Mouse (Mus musculus): Measurements from ENCODE around the gene Iqschfp. TPM values are rescaled to one million over a fixed set of nuclear protein-coding genes. Genes with fewer than 3 reads are reported as not detected.

Gene Iqschfp
- polyA plus RNA-seq, 1 experiment from 2014 or later, result not detected

DNA sequence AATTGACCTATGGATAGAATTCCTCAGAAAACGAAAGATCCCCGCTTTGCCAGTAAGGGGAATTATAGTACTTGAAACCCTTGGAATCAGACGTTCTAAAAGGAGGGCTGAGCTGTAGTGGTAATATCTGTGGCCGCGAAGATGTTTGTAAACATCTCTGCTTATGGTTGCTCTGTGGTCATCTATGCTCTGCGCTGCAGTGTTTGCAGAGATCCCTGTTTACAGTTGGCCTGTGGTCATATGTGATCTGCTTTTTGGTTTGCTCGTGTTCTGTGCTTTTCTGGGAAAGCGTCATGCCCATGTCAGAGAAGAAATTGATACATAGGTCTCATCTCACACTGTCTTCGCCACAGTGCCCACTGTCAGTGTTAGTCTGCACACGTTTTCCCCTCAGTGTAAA lies 700.5 kb downstream of the Iqschfp start:
- Histone ChIP-seq H3K4me1 (peaks cover 62% of the 10 kb centered on the region), H3K36me3 (no peaks in the 10 kb centered on the region), H3K9ac (no peak overlapping the region), H3K4me3 (no peak overlapping the region), H3K4me2 (replicated peaks) (no peak overlapping the region), H3K27me3 (peaks cover 27% of the 10 kb centered on the region), H3K27ac (no peak overlapping the region), H3K9me3 (no peaks in the 10 kb centered on the region)
- ATAC-seq (ENCODE audit: low FRiP score, low read depth), result no peak
- WGBS, result 73% methylated on average over 10 of the region's 10 CpGs

DNA sequence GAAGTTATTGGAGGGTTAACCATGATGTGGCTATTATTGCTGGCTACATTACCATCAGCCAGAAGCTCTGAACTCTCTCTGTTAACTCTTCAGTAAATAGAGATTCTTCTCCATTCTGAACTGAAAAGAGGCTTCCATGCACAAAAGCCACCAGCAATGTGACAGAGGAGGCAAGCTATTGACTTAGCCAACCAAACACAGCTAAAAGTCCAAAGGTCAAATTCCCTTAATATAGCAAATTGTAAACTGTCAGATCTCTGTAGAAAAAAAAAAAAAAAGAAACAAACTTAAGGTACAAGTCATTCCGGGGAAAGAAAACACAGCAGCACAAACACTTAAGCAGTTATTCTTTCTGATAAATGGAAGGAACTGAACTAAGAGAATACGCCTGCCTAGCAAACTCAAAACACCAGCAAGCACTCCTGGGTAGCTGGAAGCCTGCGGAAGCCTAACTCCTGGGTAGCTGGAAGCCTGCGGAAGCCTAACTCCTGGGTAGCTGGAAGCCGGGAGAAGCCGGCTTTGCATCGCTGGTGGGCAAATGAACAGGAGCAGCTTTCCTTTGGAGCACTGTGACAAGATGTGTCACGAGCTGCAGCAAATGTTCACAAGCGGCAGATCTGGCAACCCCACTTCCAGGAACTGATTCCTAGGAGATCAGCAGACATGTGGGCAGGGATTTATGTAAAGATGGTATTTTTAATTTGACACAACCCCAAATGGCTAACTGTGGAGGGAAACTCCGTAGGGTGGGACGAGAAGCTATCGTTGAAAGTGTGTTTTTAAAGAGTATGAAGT lies 701.2 kb downstream of the Iqschfp start:
- H3K9ac ChIP-seq, result no peak overlapping the region
- no peak for ATAC-seq (ENCODE audit: low FRiP score, low read depth)
- no peaks in the 10 kb centered on the region for H3K36me3 ChIP-seq
- peaks cover 56% of the 10 kb centered on the region for H3K4me1 ChIP-seq
- no peaks in the 10 kb centered on the region for H3K9me3 ChIP-seq
- WGBS, result 61% methylated on average over 12 of the region's 12 CpGs
- H3K27ac ChIP-seq, result no peak overlapping the region
- H3K4me2 ChIP-seq (replicated peaks), result no peak overlapping the region
- no peak overlapping the region for H3K4me3 ChIP-seq
- peaks cover 27% of the 10 kb centered on the region for H3K27me3 ChIP-seq

- Histone ChIP-seq H3K9ac (no peak overlapping the region), H3K4me1 (peaks cover 40% of the 10 kb centered on the region), H3K4me3 (no peak overlapping the region), H3K27ac (peak overlapping the region; percentile 44), H3K9me3 (no peaks in the 10 kb centered on the region), H3K27me3 (peaks cover 21% of the 10 kb centered on the region), H3K36me3 (no peaks in the 10 kb centered on the region), H3K4me2 (replicated peaks) (peak overlapping the region; percentile 27)
- peak; percentile 66 for ATAC-seq (ENCODE audit: low FRiP score, low read depth)
- WGBS, result 26% methylated on average over 10 of the region's 10 CpGs
These were observed 703.4 kb downstream of the Iqschfp start for GRCm38 (mm10) chr3:68595316-68595925.

DNA sequence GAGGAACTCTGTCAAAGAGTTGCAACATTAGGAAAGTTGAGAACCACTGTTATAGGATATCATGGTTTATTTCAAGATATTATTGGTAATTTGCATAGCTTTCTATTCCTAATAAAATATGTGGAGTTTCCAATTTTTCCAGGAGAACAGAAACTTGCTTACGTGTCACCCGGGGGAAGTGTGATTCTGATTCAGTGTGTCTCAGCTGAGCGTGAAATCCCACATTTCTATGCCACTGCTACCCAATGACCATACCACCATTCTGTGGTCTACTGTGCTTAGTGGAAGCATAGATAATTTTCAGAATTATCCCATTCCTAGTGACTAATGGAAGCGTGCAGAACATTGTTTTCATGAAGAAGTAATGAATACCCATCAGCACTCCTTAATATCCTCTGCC lies 704.9 kb downstream of the Iqschfp start:
- no peaks in the 10 kb centered on the region for H3K36me3 ChIP-seq
- H3K9me3 ChIP-seq, result no peaks in the 10 kb centered on the region
- peaks cover 35% of the 10 kb centered on the region for H3K4me1 ChIP-seq
- WGBS, result 90% methylated on average over 4 of the region's 4 CpGs
- no peak overlapping the region for H3K9ac ChIP-seq
- no peak for ATAC-seq (ENCODE audit: low FRiP score, low read depth)
- H3K4me2 ChIP-seq (replicated peaks), result no peak overlapping the region
- no peak overlapping the region for H3K4me3 ChIP-seq
- H3K27me3 ChIP-seq, result peaks cover 8% of the 10 kb centered on the region
- H3K27ac ChIP-seq, result no peak overlapping the region

- Histone ChIP-seq H3K36me3 (no peaks in the 10 kb centered on the region), H3K9me3 (no peaks in the 10 kb centered on the region), H3K4me1 (0 out of 2 replicates have a peak, but pooled peaks cover 3% of the 10 kb centered on the region), H3K4me2 (replicated peaks) (no peak overlapping the region), H3K27ac (no peak overlapping the region), H3K9ac (no peak overlapping the region), H3K27me3 (no peaks in the 10 kb centered on the region), H3K4me3 (no peak overlapping the region)
- no peak for ATAC-seq (ENCODE audit: low FRiP score, low read depth)
- WGBS, result 93% methylated on average over 9 of the region's 9 CpGs
These were observed 710.9 kb downstream of the Iqschfp start for GRCm38 (mm10) chr3:68602891-68603290.

- Histone ChIP-seq H3K9ac (no peak overlapping the region), H3K4me1 (0 out of 2 replicates have a peak, but pooled peaks cover 3% of the 10 kb centered on the region), H3K36me3 (no peaks in the 10 kb centered on the region), H3K27ac (no peak overlapping the region), H3K9me3 (no peaks in the 10 kb centered on the region), H3K4me3 (no peak overlapping the region), H3K27me3 (no peaks in the 10 kb centered on the region; the same call in 1 of the 2 replicates), H3K4me2 (replicated peaks) (no peak overlapping the region)
- 68% methylated on average over 10 of the region's 10 CpGs for WGBS
- ATAC-seq (ENCODE audit: low FRiP score, low read depth), result no peak
These were observed 712.4 kb downstream of the Iqschfp start for GRCm38 (mm10) chr3:68604467-68604866.

- Histone ChIP-seq H3K9ac (no peak overlapping the region), H3K36me3 (no peaks in the 10 kb centered on the region), H3K27ac (no peak overlapping the region), H3K4me1 (peaks cover 7% of the 10 kb centered on the region; the same call in 1 of the 2 replicates), H3K4me2 (replicated peaks) (no peak overlapping the region), H3K9me3 (no peaks in the 10 kb centered on the region), H3K27me3 (no peaks in the 10 kb centered on the region; the same call in 1 of the 2 replicates), H3K4me3 (no peak overlapping the region)
- no peak for ATAC-seq (ENCODE audit: low FRiP score, low read depth)
- WGBS, result 83% methylated on average over 10 of the region's 10 CpGs
These were observed 712.9 kb downstream of the Iqschfp start for GRCm38 (mm10) chr3:68604962-68605361.

DNA sequence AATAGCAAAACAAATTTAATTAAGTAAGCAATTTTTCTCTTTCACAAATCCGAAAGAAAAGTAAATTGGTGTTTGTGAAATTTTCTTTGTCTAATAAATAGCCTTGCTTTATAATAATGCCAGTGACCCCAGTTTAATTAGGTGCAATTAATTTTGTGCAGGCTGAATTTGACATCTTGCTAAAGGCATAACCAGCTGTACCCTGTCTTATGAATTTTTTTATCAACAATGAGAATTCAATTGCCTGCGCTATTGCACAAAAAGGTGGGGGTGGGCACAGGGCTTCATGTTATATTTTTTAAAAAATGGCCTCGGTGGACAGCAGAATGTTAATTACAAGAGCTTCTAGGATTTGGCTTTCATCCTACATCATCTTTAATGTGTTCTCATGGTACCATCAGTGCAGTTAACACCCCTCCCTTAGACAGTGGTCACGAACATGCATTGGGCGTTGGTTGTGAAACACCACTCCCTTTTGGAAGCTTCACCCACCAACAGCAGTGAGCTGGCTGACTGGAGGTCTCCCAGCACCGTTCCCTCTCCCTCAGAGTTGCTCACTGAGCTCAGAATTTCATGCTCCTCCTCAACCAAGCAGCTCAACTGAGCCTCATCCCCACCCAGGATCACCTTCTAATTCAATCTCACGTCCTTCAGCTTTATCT lies 714.0 kb downstream of the Iqschfp start:
- H3K9ac ChIP-seq, result no peak overlapping the region
- H3K4me2 ChIP-seq (replicated peaks), result no peak overlapping the region
- ATAC-seq (ENCODE audit: low FRiP score, low read depth), result no peak
- H3K27ac ChIP-seq, result no peak overlapping the region
- H3K4me1 ChIP-seq, result peaks cover 9% of the 10 kb centered on the region; the same call in 1 of the 2 replicates
- no peaks in the 10 kb centered on the region for H3K9me3 ChIP-seq
- H3K27me3 ChIP-seq, result no peaks in the 10 kb centered on the region; the same call in 1 of the 2 replicates
- WGBS, result 82% methylated on average over 7 of the region's 7 CpGs
- no peak overlapping the region for H3K4me3 ChIP-seq
- H3K36me3 ChIP-seq, result no peaks in the 10 kb centered on the region

GRCm38 (mm10) chr3:68606730-68607129 lies 714.7 kb downstream of the Iqschfp start:
- no peak overlapping the region for H3K27ac ChIP-seq
- H3K4me3 ChIP-seq, result no peak overlapping the region
- 96% methylated on average over 8 of the region's 8 CpGs for WGBS
- H3K36me3 ChIP-seq, result no peaks in the 10 kb centered on the region
- peaks cover 9% of the 10 kb centered on the region; the same call in 1 of the 2 replicates for H3K4me1 ChIP-seq
- H3K4me2 ChIP-seq (replicated peaks), result no peak overlapping the region
- H3K9me3 ChIP-seq, result no peaks in the 10 kb centered on the region
- no peaks in the 10 kb centered on the region; the same call in 1 of the 2 replicates for H3K27me3 ChIP-seq
- H3K9ac ChIP-seq, result no peak overlapping the region
- no peak for ATAC-seq (ENCODE audit: low FRiP score, low read depth)

DNA sequence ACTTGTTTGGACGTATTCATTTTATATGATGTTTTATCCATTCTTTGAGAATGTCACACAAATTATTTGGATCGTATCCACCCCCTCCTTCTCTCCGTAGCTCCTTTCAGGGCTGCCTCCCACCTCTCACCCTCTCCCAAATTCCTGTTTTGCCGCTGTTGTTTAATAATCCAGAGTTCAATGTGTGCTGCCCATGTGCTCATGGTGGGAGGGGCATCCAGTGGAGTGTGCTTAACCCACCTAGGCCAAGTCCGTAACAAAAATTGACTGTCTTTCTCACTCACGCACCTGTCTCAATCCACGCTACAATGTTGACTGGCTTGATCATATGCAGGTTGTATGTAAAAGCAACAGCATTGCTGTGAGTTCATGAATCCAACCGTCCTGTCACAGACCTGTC lies 715.3 kb downstream of the Iqschfp start:
- Histone ChIP-seq H3K27me3 (no peaks in the 10 kb centered on the region; the same call in 1 of the 2 replicates), H3K9ac (no peak overlapping the region), H3K9me3 (no peaks in the 10 kb centered on the region), H3K4me2 (replicated peaks) (no peak overlapping the region), H3K27ac (no peak overlapping the region), H3K36me3 (no peaks in the 10 kb centered on the region), H3K4me1 (peaks cover 9% of the 10 kb centered on the region; the same call in 1 of the 2 replicates), H3K4me3 (no peak overlapping the region)
- ATAC-seq (ENCODE audit: low FRiP score, low read depth), result no peak
- 89% methylated on average over 8 of the region's 8 CpGs for WGBS

GRCm38 (mm10) chr3:68608848-68609497 lies 716.9 kb downstream of the Iqschfp start:
- WGBS, result 84% methylated on average over 19 of the region's 19 CpGs
- no peak overlapping the region for H3K4me2 ChIP-seq (replicated peaks)
- no peak overlapping the region for H3K27ac ChIP-seq
- no peaks in the 10 kb centered on the region; the same call in 1 of the 2 replicates for H3K27me3 ChIP-seq
- H3K9ac ChIP-seq, result no peak overlapping the region
- no peaks in the 10 kb centered on the region for H3K36me3 ChIP-seq
- no peaks in the 10 kb centered on the region for H3K9me3 ChIP-seq
- peaks cover 9% of the 10 kb centered on the region; the same call in 1 of the 2 replicates for H3K4me1 ChIP-seq
- ATAC-seq (ENCODE audit: low FRiP score, low read depth), result no peak
- H3K4me3 ChIP-seq, result no peak overlapping the region
